Mouse (Mus musculus) thymus, adult 2 months (tissue): ENCODE data around the gene Gm21992.

Source experiments
- CTCF ChIP-seq: fragments of 200-500 bp; IDR thresholded peaks from 2 replicates; pipeline ENCODE4 v1.5.1; 2012; ENCODE audit warnings: mild to moderate bottlenecking, control low read depth, low read length, moderate library complexity, borderline replicate concordance; ENCODE audit not compliant: control insufficient read depth, poor library complexity, insufficient read depth; ENCODE audit errors: extremely low read depth
- POLR2A ChIP-seq: fragments of 200-500 bp; IDR thresholded peaks from 2 replicates; pipeline ENCODE4 v1.6.1; 2012; ENCODE audit warnings: mild to moderate bottlenecking, low read length, control low read depth, moderate library complexity; ENCODE audit not compliant: control insufficient read depth, poor library complexity, insufficient read depth; ENCODE audit errors: extremely low read depth

DNA sequence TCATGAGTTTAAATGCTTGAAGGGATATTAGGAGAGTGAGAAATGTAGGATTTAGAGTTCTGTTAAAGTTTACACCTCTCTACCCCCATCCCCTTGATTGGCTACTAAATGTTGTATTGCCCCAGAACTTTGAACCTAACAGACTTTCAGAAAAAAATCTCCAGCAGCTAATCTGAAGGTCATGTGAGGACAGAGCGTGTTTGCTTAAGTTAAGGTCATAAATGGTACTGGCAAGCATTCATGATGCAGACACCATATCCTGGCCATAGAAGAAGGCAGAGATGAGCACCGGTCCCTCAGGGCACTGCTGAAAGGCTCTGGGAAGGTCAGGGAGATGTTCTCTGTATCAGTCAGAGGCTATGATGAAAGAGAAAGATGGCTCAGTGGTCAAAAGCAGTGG lies 94.1 kb downstream of the Gm21992 start:
- TF ChIP-seq POLR2A = no peak
- TF ChIP-seq CTCF = no peak
